Mouse (Mus musculus): Measurements from ENCODE around the gene Olfr690. TPM values are rescaled to one million over a fixed set of nuclear protein-coding genes. Genes with fewer than 3 reads are reported as not detected.
A peak's percentile ranks its signal among the peaks of the same experiment; 100 is the strongest.
"Not testable (repeated sequence)": the region's sequence is repeated elsewhere in the genome, so short reads cannot be mapped to it uniquely, and the experiment has no call there.

Gene Olfr690
- not detected in 2 replicates for polyA plus RNA-seq (2016; fragmentation: Nextera tagmentation; extraction: Ambion mirVana)

DNA sequence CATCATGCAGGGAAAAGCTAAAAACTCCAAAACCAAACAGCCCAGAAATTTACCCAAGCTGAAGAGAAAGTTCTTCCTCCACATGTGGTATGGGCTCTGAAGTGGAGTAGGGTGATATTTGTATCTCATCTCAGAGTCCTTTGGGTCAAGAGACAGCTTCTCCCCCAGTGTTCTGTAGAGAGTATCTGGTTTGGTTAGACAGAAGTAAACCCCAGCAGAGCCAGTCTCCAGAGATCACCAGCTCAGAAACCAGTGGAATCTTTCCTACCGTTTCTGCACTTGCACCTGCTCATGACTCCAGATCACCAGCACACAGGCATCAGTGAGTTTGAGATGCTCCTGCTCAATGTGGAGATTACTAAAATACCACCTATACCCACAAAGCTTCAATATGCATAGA, at the start of gene Olfr690:
TSS of gene Olfr690 (minus strand) at position 101 of the 400 bp plus-strand sequence.
- 84% methylated on average over 1 of the region's 1 CpGs for WGBS

DNA sequence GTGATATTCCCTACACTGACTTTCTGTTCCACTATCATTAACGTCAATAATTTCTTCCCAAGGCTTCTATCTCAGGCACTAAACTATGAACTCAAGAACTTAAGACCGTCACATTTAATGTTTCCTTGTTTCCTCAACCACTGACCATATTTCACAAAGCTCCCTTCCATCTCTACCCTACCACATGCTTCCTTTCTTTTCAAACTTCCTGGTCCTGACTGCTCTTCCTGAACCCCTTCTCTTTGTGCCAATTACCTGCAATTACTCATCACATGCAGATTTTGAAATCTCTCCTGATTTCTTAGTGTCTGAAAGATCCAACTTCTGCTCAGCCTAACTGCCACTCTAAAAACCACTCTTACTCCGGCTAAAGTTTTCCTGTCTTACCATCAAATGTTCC, 46.4 kb upstream of the Olfr690 start:
- 94% methylated on average over 3 of the region's 3 CpGs for WGBS
- H3K27ac ChIP-seq, result no peak overlapping the region
- H3K4me1 ChIP-seq, result no peaks in the 10 kb centered on the region
- no peaks in the 10 kb centered on the region for H3K9me3 ChIP-seq (replicated peaks)
- H3K36me3 ChIP-seq, result peaks cover 71% of the 10 kb centered on the region
- H3K4me3 ChIP-seq, result no peak overlapping the region
- ATAC-seq (ENCODE audit: low FRiP score), result no peak
- no peak overlapping the region for H3K9ac ChIP-seq
- no peak overlapping the region for H3K4me2 ChIP-seq (replicated peaks)
- H3K27me3 ChIP-seq, result no peaks in the 10 kb centered on the region

More for the DNA sequence above, at the start of gene Olfr690:
- no peak within 1 kb of the TSS for H3K9ac ChIP-seq
- H3K27me3 ChIP-seq, result no peaks in the 10 kb centered on the region
- no peak within 1 kb of the TSS for H3K4me2 ChIP-seq (replicated peaks)
- no peaks in the 10 kb centered on the region for H3K36me3 ChIP-seq
- no peak for ATAC-seq (ENCODE audit: low FRiP score)
- H3K27ac ChIP-seq, result no peak within 1 kb of the TSS
- no peaks in the 10 kb centered on the region for H3K9me3 ChIP-seq (replicated peaks)
- H3K4me3 ChIP-seq, result no peak within 1 kb of the TSS
- no peaks in the 10 kb centered on the region for H3K4me1 ChIP-seq

DNA sequence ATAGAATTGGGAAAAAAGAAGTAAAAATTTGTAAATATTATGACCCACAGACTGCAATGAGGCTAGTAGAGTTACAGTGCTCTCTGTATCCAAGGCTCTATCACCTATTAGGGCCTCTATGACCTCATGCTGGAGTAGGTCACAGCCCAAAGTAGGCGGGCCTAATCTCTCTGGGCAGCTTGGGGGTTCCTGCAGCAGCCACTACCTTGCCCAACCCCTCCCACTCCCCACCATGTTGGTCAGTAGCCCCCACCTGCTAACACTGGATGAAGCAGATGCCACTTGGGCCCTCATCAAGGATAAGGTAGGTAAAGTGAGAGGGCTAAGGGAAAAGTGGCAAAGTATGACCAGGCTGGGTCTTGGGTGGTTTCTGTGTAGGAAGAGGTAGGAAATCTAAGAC, 41.0 kb upstream of the Olfr690 start, which contains the start of gene Gm5901:
TSS of gene Gm5901 (plus strand) at position 173 of the 400 bp plus-strand sequence.
- 100% methylated on average over 1 of the region's 1 CpGs for WGBS
- no peaks in the 10 kb centered on the region for H3K27me3 ChIP-seq
- no peak within 1 kb of the TSS for H3K4me2 ChIP-seq (replicated peaks)
- H3K9ac ChIP-seq, result no peak within 1 kb of the TSS
- ATAC-seq (ENCODE audit: low FRiP score), result no peak
- peaks cover 47% of the 10 kb centered on the region for H3K36me3 ChIP-seq
- H3K9me3 ChIP-seq (replicated peaks), result no peaks in the 10 kb centered on the region
- H3K4me3 ChIP-seq, result no peak within 1 kb of the TSS
- no peaks in the 10 kb centered on the region for H3K4me1 ChIP-seq
- H3K27ac ChIP-seq, result no peak within 1 kb of the TSS

DNA sequence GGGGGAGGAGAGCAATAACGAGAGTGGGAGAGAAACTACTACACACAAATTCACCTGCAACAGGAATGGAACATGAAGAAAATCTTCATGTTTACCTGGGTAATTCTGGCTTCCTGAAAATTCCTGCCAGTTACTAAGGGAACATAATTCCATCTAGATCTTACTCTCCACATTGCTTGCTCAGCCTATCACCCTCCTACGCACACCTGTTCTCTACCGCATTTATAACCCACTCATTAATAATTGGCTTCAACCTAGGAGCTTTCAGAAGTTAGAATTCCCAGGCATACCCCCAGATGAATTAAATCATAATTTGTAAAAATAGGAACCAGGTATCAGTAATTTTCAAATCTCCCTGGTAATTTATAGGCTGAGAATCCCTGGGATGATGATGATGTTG, 40.1 kb upstream of the Olfr690 start:
- Histone ChIP-seq H3K27ac (no peak overlapping the region), H3K9me3 (replicated peaks) (no peaks in the 10 kb centered on the region), H3K27me3 (no peaks in the 10 kb centered on the region), H3K9ac (no peak overlapping the region), H3K4me2 (replicated peaks) (no peak overlapping the region), H3K4me1 (no peaks in the 10 kb centered on the region), H3K4me3 (no peak overlapping the region), H3K36me3 (peaks cover 38% of the 10 kb centered on the region)
- WGBS, result 94% methylated on average over 3 of the region's 3 CpGs
- ATAC-seq (ENCODE audit: low FRiP score), result no peak

DNA sequence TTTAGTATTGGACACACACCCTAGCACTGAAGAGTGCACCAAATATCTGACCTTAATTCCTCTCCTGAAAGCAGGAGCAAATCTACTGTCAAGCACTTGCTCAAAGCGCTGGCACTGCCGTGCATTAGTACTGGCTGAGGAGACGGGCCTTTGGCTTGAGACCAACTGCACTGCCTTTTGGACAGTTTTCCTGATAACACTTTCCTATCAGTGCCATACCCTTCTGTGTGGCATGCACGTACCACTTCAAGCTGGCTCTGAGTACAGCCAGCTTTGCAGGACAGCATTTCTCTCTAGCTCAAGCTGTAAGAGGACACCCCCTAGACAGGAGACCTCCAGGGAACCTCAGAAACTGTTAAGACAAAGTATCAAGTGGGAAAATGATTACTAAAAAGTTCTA, 39.6 kb upstream of the Olfr690 start:
- Histone ChIP-seq H3K27me3 (no peaks in the 10 kb centered on the region), H3K4me1 (no peaks in the 10 kb centered on the region), H3K36me3 (peaks cover 34% of the 10 kb centered on the region), H3K4me3 (no peak overlapping the region), H3K4me2 (replicated peaks) (no peak overlapping the region), H3K27ac (no peak overlapping the region), H3K9ac (no peak overlapping the region), H3K9me3 (replicated peaks) (no peaks in the 10 kb centered on the region)
- no peak for ATAC-seq (ENCODE audit: low FRiP score)
- 90% methylated on average over 4 of the region's 4 CpGs for WGBS

DNA sequence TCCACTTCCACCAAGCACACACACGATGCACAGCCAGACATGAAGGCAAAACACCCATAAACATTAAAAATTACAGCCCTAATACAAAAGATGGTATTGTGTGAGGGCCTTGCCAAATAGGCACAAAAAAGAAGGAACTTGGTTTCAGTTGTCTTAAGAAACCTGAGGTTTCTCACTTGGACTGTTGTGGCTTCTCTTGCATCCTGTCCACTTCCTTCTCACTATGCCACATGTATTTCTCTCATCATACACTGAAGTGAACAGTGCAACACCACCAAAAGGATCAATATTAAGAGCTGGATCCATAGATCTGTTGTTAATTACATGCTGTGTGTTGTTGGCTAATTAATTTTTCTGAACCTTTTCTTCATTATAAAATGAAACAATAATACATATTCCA, 39.0 kb upstream of the Olfr690 start:
- H3K4me1 ChIP-seq, result no peaks in the 10 kb centered on the region
- H3K9me3 ChIP-seq (replicated peaks), result no peaks in the 10 kb centered on the region
- 91% methylated on average over 1 of the region's 1 CpGs for WGBS
- ATAC-seq (ENCODE audit: low FRiP score), result no peak
- H3K4me2 ChIP-seq (replicated peaks), result no peak overlapping the region
- no peaks in the 10 kb centered on the region for H3K27me3 ChIP-seq
- no peak overlapping the region for H3K4me3 ChIP-seq
- H3K27ac ChIP-seq, result no peak overlapping the region
- peaks cover 30% of the 10 kb centered on the region for H3K36me3 ChIP-seq
- no peak overlapping the region for H3K9ac ChIP-seq

DNA sequence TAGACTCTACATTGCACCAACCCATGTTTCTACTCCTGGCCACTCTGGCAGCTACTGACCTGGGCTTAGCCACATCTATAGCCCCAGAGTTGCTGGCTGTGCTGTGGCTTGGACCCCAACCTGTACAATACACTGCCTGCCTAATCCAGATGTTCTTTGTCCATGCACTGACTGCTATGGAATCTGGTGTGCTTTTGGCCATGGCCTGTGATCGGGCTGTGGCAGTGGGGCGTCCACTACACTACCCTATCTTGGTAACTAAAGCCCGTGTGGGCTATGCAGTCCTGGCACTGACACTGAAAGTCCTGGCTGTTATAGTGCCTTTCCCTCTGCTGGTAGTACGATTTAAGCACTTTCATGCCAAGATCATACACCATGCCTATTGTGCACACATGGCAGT, 34.6 kb upstream of the Olfr690 start:
- no peaks in the 10 kb centered on the region for H3K4me1 ChIP-seq
- no peak overlapping the region for H3K4me3 ChIP-seq
- 0 out of 2 replicates have a peak, but pooled peaks cover 7% of the 10 kb centered on the region for H3K36me3 ChIP-seq
- H3K9ac ChIP-seq, result no peak overlapping the region
- 93% methylated on average over 4 of the region's 4 CpGs for WGBS
- no peak overlapping the region for H3K4me2 ChIP-seq (replicated peaks)
- no peak for ATAC-seq (ENCODE audit: low FRiP score)
- no peaks in the 10 kb centered on the region for H3K27me3 ChIP-seq
- H3K9me3 ChIP-seq (replicated peaks), result no peaks in the 10 kb centered on the region
- no peak overlapping the region for H3K27ac ChIP-seq

DNA sequence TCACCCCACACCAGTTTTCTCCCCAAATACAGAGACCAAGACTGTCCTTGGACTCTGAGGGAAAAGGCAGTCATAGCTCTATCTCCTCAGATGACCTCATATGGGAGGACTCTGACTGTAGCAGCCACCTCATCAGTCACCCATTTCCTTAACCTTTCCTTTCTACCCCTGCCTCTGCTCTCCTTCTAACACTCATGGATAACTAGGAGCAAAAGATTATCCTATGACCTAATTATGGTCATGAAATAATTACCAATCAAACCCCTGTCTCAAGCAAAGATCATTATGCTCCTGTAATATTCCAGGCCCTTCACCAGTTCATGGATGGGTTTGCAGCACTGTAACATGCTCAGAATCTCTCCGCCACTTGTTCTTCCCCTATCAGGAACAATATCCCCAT, 34.0 kb upstream of the Olfr690 start, which contains the start of gene Olfr692:
TSS of gene Olfr692 (plus strand) at position 301 of the 400 bp plus-strand sequence.
- WGBS, result 92% methylated on average over 1 of the region's 1 CpGs
- H3K36me3 ChIP-seq, result 0 out of 2 replicates have a peak, but pooled peaks cover 6% of the 10 kb centered on the region
- H3K4me1 ChIP-seq, result no peaks in the 10 kb centered on the region
- no peaks in the 10 kb centered on the region for H3K27me3 ChIP-seq
- no peak within 1 kb of the TSS for H3K4me2 ChIP-seq (replicated peaks)
- ATAC-seq (ENCODE audit: low FRiP score), result no peak
- H3K9ac ChIP-seq, result no peak within 1 kb of the TSS
- no peak within 1 kb of the TSS for H3K4me3 ChIP-seq
- H3K27ac ChIP-seq, result no peak within 1 kb of the TSS
- no peaks in the 10 kb centered on the region for H3K9me3 ChIP-seq (replicated peaks)

DNA sequence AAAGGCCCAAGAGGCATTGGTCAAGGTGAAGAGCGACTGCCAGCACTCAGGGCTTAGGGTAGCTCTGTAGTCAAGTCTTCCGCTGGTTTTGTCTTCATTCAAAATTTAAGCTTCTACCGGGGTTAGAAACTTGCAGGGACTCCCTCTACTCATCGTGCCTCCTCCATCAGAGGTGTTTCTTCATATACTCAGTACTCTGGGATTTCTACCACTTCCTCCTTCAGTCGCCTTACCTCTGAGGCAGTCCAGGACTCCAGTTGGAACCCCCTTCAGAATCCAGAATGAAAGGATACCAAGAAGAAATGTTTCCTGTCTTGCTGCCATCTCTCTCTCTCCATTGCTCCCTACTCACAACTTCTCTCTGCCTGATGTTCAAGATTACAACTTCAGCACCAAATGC, 33.4 kb upstream of the Olfr690 start:
- WGBS, result 81% methylated on average over 5 of the region's 5 CpGs
- no peak overlapping the region for H3K9ac ChIP-seq
- no peaks in the 10 kb centered on the region for H3K4me1 ChIP-seq
- H3K4me2 ChIP-seq (replicated peaks), result no peak overlapping the region
- no peaks in the 10 kb centered on the region for H3K9me3 ChIP-seq (replicated peaks)
- H3K27me3 ChIP-seq, result no peaks in the 10 kb centered on the region
- no peak for ATAC-seq (ENCODE audit: low FRiP score)
- 0 out of 2 replicates have a peak, but pooled peaks cover 6% of the 10 kb centered on the region for H3K36me3 ChIP-seq
- no peak overlapping the region for H3K4me3 ChIP-seq
- no peak overlapping the region for H3K27ac ChIP-seq

DNA sequence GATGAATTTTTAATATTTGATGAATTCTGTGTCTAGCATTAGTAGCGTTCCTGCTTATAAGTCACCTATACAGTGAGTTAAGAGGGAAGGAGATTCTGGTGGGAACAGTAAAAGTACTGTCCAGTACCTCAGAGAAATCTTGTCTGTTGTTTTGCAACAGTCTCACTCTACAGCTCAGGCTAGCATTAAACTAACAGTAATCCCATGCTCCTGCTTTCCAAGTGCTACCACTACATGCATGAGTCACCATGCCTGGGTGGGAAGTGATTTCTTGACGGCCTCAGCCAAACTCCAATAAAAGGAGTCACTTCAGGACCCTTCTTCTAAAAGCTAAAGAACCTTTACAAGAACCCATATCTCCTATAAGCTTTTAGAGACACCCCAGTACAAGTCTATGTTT, 27.8 kb upstream of the Olfr690 start:
- Histone ChIP-seq H3K4me1 (no peaks in the 10 kb centered on the region), H3K27ac (no peak overlapping the region), H3K27me3 (no peaks in the 10 kb centered on the region), H3K36me3 (no peaks in the 10 kb centered on the region), H3K9ac (no peak overlapping the region), H3K4me2 (replicated peaks) (no peak overlapping the region), H3K9me3 (replicated peaks) (no peaks in the 10 kb centered on the region), H3K4me3 (no peak overlapping the region)
- WGBS, result 82% methylated on average over 2 of the region's 2 CpGs
- no peak for ATAC-seq (ENCODE audit: low FRiP score)

DNA sequence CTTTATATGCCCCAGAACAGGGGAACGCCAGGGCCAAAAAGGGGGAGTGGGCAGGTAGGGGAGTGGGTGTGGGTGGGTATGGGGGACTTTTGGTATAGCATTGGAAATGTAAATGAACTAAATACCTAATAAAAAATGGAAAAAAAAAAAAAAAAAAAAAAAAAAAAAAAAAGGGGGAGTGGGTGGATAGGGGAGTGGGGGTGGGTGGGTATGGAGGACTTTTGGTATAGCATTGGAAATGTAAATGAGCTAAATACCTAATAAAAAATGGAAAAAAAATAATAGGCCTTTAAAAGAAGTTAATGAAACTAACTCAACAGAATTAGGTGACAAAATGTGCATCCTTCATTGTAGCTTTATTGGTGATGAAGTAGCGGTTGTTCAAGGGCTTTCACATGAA, 22.6 kb upstream of the Olfr690 start:
- H3K9ac ChIP-seq, result not testable (repeated sequence)
- peak; percentile 98 for ATAC-seq (ENCODE audit: low FRiP score)
- 94% methylated on average over 1 of the region's 2 CpGs for WGBS

DNA sequence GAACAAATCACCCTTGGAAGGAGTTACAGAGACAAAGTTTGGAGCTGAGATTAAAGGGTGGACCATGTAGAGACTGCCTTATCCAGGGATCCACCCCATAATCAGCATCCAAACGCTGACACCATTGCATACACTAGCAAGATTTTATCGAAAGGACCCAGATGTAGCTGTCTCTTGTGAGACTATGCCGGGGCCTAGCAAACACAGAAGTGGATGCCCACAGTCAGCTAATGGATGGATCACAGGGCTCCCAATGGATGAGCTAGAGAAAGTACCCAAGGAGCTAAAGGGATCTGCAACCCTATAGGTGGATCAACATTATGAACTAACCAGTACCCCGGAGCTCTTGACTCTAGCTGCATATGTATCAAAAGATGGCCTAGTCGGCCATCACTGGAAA, 22.2 kb upstream of the Olfr690 start:
- not testable (repeated sequence) for H3K36me3 ChIP-seq; H3K9me3 ChIP-seq (replicated peaks); H3K4me3 ChIP-seq; H3K4me1 ChIP-seq; H3K9ac ChIP-seq; H3K4me2 ChIP-seq (replicated peaks); H3K27me3 ChIP-seq; H3K27ac ChIP-seq
- ATAC-seq (ENCODE audit: low FRiP score), result peak; percentile 83
- whole genome bisulfite sequencing, result no CpG with 5 or more reads among the region's 5 CpGs

More for the DNA sequence above, 22.6 kb upstream of the Olfr690 start:
- not testable (repeated sequence) for H3K9me3 ChIP-seq (replicated peaks); H3K4me1 ChIP-seq; H3K4me2 ChIP-seq (replicated peaks); H3K36me3 ChIP-seq; H3K27ac ChIP-seq; H3K27me3 ChIP-seq; H3K4me3 ChIP-seq

DNA sequence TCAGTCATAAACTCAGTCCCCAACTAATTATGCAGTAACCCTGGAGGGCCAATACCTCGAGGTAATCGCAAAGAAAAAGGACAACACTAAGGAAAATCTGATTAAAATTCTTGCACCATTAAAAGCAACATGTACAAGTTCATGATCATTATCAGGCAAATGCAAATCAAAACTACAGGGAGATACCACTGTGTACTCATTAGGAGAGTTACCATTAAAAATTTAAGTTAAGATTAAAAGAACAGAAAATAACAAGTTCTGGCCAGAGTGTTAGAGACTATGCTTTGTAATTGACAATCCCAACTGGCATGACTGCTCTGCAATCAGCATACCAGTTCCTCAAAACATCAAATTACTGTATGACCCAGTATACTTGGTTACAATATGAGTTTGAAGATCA, 8.8 kb upstream of the Olfr690 start:
- Histone ChIP-seq H3K9ac (no peak overlapping the region), H3K27me3 (no peaks in the 10 kb centered on the region), H3K4me3 (no peak overlapping the region), H3K4me2 (replicated peaks) (no peak overlapping the region), H3K27ac (no peak overlapping the region), H3K36me3 (no peaks in the 10 kb centered on the region), H3K9me3 (replicated peaks) (no peaks in the 10 kb centered on the region), H3K4me1 (no peaks in the 10 kb centered on the region)
- WGBS, result 85% methylated on average over 2 of the region's 2 CpGs
- ATAC-seq (ENCODE audit: low FRiP score), result no peak

All from hindbrain, embryonic 12.5 days (tissue).